Mouse (Mus musculus) MEL (cell line): ENCODE data around the gene Gm3476. TPM values are rescaled to one million over a fixed set of nuclear protein-coding genes. Genes with fewer than 3 reads are reported as not detected.
"Not testable (repeated sequence)": the region's sequence is repeated elsewhere in the genome, so short reads cannot be mapped to it uniquely, and the experiment has no call there.

Experiments
- DNase-seq: peaks from one replicate; pipeline ENCODE4 v3.0.0; 2011; ENCODE audit warnings: low read depth, low spot score
- H3K27ac ChIP-seq: 2 replicates; pipeline ENCODE4 v1.5.1; 2012; ENCODE audit warnings: low read depth, mild to moderate bottlenecking, control low read depth, low read length, moderate library complexity; ENCODE audit not compliant: control insufficient read depth
- H3K27me3 ChIP-seq, 2 experiments: fragments of 150-350 bp in 1 of 2; sonication (generic) in 1 of 2; 2 replicates each; pipeline ENCODE4 v1.6.1; 2012; ENCODE audit warnings: low read length in 2 of 2, mild to moderate bottlenecking in 2 of 2, improper control_type of control experiment in 1 of 2, moderate library complexity in 1 of 2; ENCODE audit not compliant: insufficient read depth in 2 of 2, control insufficient read depth in 1 of 2
- H3K36me3 ChIP-seq, 2 experiments: 2 replicates each; pipeline ENCODE4 v1.6.1; 2012 to 2014; ENCODE audit warnings: low read length in 2 of 2, improper control_type of control experiment in 1 of 2, inconsistent platforms in 1 of 2, mild to moderate bottlenecking in 1 of 2; ENCODE audit not compliant: insufficient read depth in 2 of 2, control insufficient read depth in 1 of 2
- H3K4me1 ChIP-seq, 2 experiments: fragments of 150-350 bp in 1 of 2; sonication (generic) in 1 of 2; 2 replicates each; pipeline ENCODE4 v1.6.1; 2012; ENCODE audit warnings: low read length in 2 of 2, improper control_type of control experiment in 1 of 2, mild to moderate bottlenecking in 1 of 2; ENCODE audit not compliant: insufficient read depth in 2 of 2, control insufficient read depth in 1 of 2
- H3K4me3 ChIP-seq, 2 experiments: fragments of 150-350 bp in 1 of 2; sonication (generic) in 1 of 2; 2 replicates each; pipeline ENCODE4 v1.5.1; 2012; ENCODE audit warnings: low read depth in 2 of 2, low read length in 2 of 2, mild to moderate bottlenecking in 2 of 2, moderate library complexity in 2 of 2, control low read depth in 1 of 2, improper control_type of control experiment in 1 of 2; ENCODE audit not compliant: control insufficient read depth in 1 of 2, insufficient read depth in 1 of 2
- H3K79me2 ChIP-seq: 2 replicates; pipeline ENCODE4 v1.6.1; 2012; ENCODE audit warnings: mild to moderate bottlenecking, low read length, moderate library complexity; ENCODE audit not compliant: control insufficient read depth, poor library complexity, insufficient read depth
- H3K9ac ChIP-seq: 2 replicates; pipeline ENCODE4 v1.6.1; 2012; ENCODE audit warnings: low read depth, mild to moderate bottlenecking, control low read depth, low read length, moderate library complexity; ENCODE audit not compliant: control insufficient read depth, poor library complexity, severe bottlenecking
- H3K9me3 ChIP-seq: fragments of 150-350 bp; sonication (generic); replicated peaks from 2 replicates; pipeline ENCODE4 v1.6.1; 2012; ENCODE audit warnings: mild to moderate bottlenecking, low read length, improper control_type of control experiment, moderate library complexity; ENCODE audit not compliant: insufficient read depth
- polyA plus RNA-seq, 2 experiments: library from polyadenylated mRNA; stranded (reverse) in 1 of 2; unstranded in 1 of 2; fragments of >175 nt in 1 of 2; fragments of >200 nt in 1 of 2; gene quantifications; 2 replicates each; pipeline versions ENCODE4 v1.2.1 to v1.2.4; 2012; ENCODE audit warnings: low replicate concordance in 2 of 2, low read depth in 1 of 2; ENCODE audit not compliant: insufficient read length in 2 of 2, insufficient read depth in 1 of 2, missing spikeins in 1 of 2
- total RNA-seq: library from RNA; depleted of rRNA; stranded (reverse); fragments of 300-350 nt; gene quantifications from 2 replicates; pipeline ENCODE4 v1.2.3, GENCODE M21; 2012; rRNA removed

The Gm3476 gene
- total RNA-seq (not detected in 2 replicates), polyA plus RNA-seq (not detected)

GRCm38 (mm10) chr14:6125707-6126106 lies at the start of gene Gm3476:
TSS of gene Gm3476 (minus strand) at chr14:6125807.
- not testable (repeated sequence) for H3K9ac ChIP-seq, H3K27ac ChIP-seq, H3K4me3 ChIP-seq, H3K4me1 ChIP-seq, H3K36me3 ChIP-seq, H3K27me3 ChIP-seq, H3K9me3 ChIP-seq, H3K79me2 ChIP-seq, DNase-seq

- H3K36me3 ChIP-seq, H3K4me1 ChIP-seq, H3K27ac ChIP-seq, DNase-seq, H3K9me3 ChIP-seq, H3K9ac ChIP-seq, H3K4me3 ChIP-seq, H3K79me2 ChIP-seq, H3K27me3 ChIP-seq: not testable (repeated sequence)
Observed at GRCm38 (mm10) chr14:6163538-6163937, 37.9 kb upstream of the Gm3476 start.

GRCm38 (mm10) chr14:6161085-6161484 lies 35.5 kb upstream of the Gm3476 start:
- not testable (repeated sequence) for H3K9me3 ChIP-seq, H3K4me1 ChIP-seq, H3K36me3 ChIP-seq, H3K9ac ChIP-seq, H3K27ac ChIP-seq, H3K27me3 ChIP-seq, H3K79me2 ChIP-seq, H3K4me3 ChIP-seq, DNase-seq

DNA sequence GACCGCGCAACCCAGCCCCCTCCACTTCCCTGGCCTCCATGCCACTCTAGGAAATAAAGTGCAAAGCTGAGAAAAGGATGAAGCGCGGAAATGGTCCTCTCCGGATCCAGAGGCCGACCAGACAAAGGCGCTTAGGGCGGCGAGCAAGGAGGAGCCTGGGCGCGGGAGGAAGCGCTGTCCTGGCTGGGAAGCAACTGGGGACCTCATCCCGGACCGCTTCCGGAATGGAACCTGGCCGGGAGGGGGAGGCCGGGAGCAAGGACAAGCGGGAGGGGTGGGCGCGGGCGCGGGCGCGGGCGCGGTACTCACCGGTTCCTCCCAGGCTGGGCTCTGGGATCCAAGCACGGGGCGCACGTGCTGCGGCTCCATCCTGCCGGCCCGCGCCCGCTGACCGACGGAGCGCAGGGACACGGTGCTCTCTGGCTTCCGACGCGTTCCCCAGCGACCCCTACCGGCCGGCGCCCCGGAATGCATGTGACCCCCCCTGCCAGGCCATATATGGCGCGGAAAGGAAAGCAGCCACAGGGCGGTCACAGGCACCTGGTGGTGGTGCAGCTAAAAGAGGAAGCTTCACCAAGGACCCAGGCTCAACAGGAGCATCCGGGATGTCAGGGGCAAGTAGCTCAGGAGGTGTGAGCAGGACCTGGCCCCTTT lies 17.2 kb downstream of the Gm3476 start, which contains the start of gene Gm3468:
Gene Gm3468, minus strand, starts transcription at position 394 of the 654 bp plus-strand sequence.
- not testable (repeated sequence) for H3K9ac ChIP-seq

GRCm38 (mm10) chr14:6107500-6107899 lies 18.1 kb downstream of the Gm3476 start:
- not testable (repeated sequence) for H3K9ac ChIP-seq, H3K27me3 ChIP-seq, H3K36me3 ChIP-seq, DNase-seq, H3K9me3 ChIP-seq, H3K4me3 ChIP-seq, H3K79me2 ChIP-seq, H3K27ac ChIP-seq, H3K4me1 ChIP-seq

More for the DNA sequence above, 17.2 kb downstream of the Gm3476 start, which contains the start of gene Gm3468:
- not testable (repeated sequence) for H3K4me3 ChIP-seq, H3K79me2 ChIP-seq, H3K27ac ChIP-seq, H3K36me3 ChIP-seq, H3K4me1 ChIP-seq, H3K27me3 ChIP-seq, H3K9me3 ChIP-seq, DNase-seq

DNA sequence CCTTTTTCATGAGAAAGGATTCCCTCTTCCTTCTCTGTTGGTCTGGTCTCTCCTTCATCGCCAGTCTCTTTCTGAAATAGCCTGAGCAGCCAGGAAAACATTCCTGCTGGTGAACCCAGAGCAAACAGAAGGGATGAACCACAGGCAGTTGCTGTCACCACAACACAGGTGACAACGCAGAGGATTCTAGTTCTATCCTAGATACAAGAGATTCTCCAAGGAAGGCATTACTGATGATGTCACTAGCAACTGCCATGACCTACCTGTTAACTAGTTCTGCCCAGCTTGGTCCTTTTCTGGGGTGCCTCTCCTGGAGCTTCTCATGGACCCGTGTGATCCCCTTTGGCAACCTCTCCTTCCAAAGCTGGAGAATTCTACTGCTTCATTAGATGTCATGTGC lies 31.8 kb downstream of the Gm3476 start, which contains the start of gene Gm8206:
Gene Gm8206, minus strand, starts transcription at position 101 of the 400 bp plus-strand sequence.
- not testable (repeated sequence) for H3K9ac ChIP-seq, H3K36me3 ChIP-seq, H3K4me1 ChIP-seq, H3K27ac ChIP-seq, DNase-seq, H3K9me3 ChIP-seq, H3K4me3 ChIP-seq, H3K27me3 ChIP-seq, H3K79me2 ChIP-seq

GRCm38 (mm10) chr14:6058167-6058566 lies 67.4 kb downstream of the Gm3476 start, which contains the start of gene Gm6337:
TSS of gene Gm6337 (minus strand) at chr14:6058267.
- not testable (repeated sequence) for H3K4me1 ChIP-seq, H3K9ac ChIP-seq, H3K27ac ChIP-seq, H3K9me3 ChIP-seq, H3K36me3 ChIP-seq, DNase-seq, H3K79me2 ChIP-seq, H3K27me3 ChIP-seq, H3K4me3 ChIP-seq
